Mouse (Mus musculus) G1E (cell line): ENCODE data around the gene Ecm1.

Experiments used
- CTCF ChIP-seq: IDR thresholded peaks from 2 replicates; pipeline ENCODE4 v1.5.1; 2012; ENCODE audit warnings: low read depth, low read length, inconsistent platforms, mixed read lengths
- GATA1 ChIP-seq: IDR thresholded peaks from 2 replicates; pipeline ENCODE4 v1.6.1; 2012; ENCODE audit warnings: borderline replicate concordance, low read length, inconsistent platforms, mixed read lengths
- GATA2 ChIP-seq: IDR thresholded peaks from 2 replicates; pipeline ENCODE4 v1.6.1; 2012; ENCODE audit warnings: low read depth, low read length, inconsistent platforms, borderline replicate concordance
- POLR2AphosphoS5 ChIP-seq: IDR thresholded peaks from 2 replicates; pipeline ENCODE4 v1.6.1; 2012; ENCODE audit warnings: low read depth, low read length, inconsistent platforms; ENCODE audit not compliant: insufficient replicate concordance

DNA sequence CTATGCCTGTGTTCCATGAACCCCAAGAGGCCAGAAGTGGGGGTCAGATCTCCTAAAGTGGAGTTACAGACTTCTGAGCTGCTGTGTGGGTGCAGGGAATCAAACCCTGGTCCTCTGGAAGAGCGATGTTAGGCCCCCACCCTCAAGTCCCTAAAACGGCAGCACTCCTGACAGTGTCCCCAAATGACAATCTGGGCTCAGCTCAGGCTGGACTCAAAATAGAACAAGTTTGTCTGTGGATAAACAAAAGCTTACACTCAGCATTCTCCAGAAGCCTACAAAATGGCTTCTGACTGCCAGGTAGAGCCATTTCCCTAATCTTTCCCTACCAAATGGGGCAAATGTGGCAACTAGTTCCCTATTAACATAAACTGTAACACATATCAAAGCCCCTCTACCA, 38.3 kb downstream of the Ecm1 start:
- no peak for TF ChIP-seq GATA1
- TF ChIP-seq CTCF: no peak
- TF ChIP-seq POLR2AphosphoS5: no peak
- no peak for TF ChIP-seq GATA2
